In the genomic region with DNA sequence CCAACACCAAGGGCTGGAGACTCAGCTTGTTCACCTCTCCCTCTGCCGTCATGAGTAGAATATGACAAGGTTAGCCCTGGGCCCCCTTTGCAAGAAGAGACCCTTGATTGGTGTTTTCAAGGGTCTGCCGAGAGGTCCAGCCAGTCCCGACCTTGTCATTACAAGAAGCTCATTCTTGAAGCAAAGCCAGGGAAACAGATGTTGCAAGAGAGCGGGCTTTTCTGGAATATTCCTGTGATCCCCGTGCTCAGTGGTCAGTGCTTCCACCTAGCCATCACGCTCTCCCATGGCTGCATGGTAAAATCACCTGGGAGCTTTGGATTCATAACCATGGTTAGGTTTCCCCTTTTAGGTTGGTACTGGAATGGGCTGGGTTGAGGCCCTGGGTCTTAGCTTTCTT, we compare ENCODE assay signal across 16 mouse cellular contexts.
DNase-seq lines count a peak whose midpoint lies in the region; TF ChIP-seq lines count a peak whose summit lies in the region.
"Had no signal": no experiment of that assay in that cellular context is flagged by ENCODE, and none has a peak within 500 bp of the region (broad histone marks: within the 10 kb centered on the region; RNA-seq: fewer than 3 reads in every experiment).

No protein-coding gene starts in this region.

- H3K4me1 ChIP-seq in cerebellum, adult 2 months (ENCODE audit: control insufficient read depth, insufficient read depth, low read length): peaks cover 23% of the 10 kb centered on the region
- H3K4me1 ChIP-seq in heart, embryonic 10.5 days: peaks cover 20% of the 10 kb centered on the region

- H3K27me3 ChIP-seq in cerebellum, adult 2 months (ENCODE audit: control insufficient read depth, insufficient read depth, low read length): no peaks in the 10 kb centered on the region
- no peaks in the 10 kb centered on the region for H3K27me3 ChIP-seq in heart, embryonic 10.5 days (ENCODE audit: insufficient read depth, poor library complexity, severe bottlenecking)
- H3K27me3 ChIP-seq: forebrain, embryonic 13.5 days; heart, embryonic 12.5 days; heart, embryonic 15.5 days; hindbrain, embryonic 13.5 days; intestine, embryonic 15.5 days had no signal

- peak overlapping the region; percentile 92 for H3K27ac ChIP-seq in cerebellum, adult 2 months (ENCODE audit: insufficient read depth, low read length)
- no peak overlapping the region for H3K27ac ChIP-seq in heart, embryonic 10.5 days
- H3K27ac ChIP-seq in layer of hippocampus, adult 2 months: 0 out of 2 replicates have a peak overlapping the region, but pooled peaks have one; percentile 78
- H3K27ac ChIP-seq: forebrain, embryonic 10.5 days; forebrain, embryonic 13.5 days; hindbrain, embryonic 10.5 days; hindbrain, embryonic 13.5 days; intestine, embryonic 15.5 days had no signal

- H3K4me3 ChIP-seq in cerebellum, adult 2 months (replicated peaks; ENCODE audit: insufficient read depth, low read depth, low read length): no peak overlapping the region
- H3K4me3 ChIP-seq in heart, embryonic 10.5 days: no peak overlapping the region
- no peak overlapping the region for H3K4me3 ChIP-seq in layer of hippocampus, adult 2 months
- H3K4me3 ChIP-seq: forebrain, embryonic 10.5 days; forebrain, embryonic 13.5 days; heart, embryonic 12.5 days; heart, embryonic 15.5 days; hindbrain, embryonic 10.5 days; hindbrain, embryonic 13.5 days; intestine, embryonic 15.5 days had no signal

- H3K9me3 ChIP-seq in heart, embryonic 10.5 days: no peaks in the 10 kb centered on the region
- H3K9me3 ChIP-seq: forebrain, embryonic 10.5 days; forebrain, embryonic 13.5 days; heart, embryonic 12.5 days; heart, embryonic 15.5 days; hindbrain, embryonic 13.5 days; intestine, embryonic 15.5 days had no signal

- DNase-seq in adrenal gland, adult 2 months: peak; percentile 68
- DNase-seq in adrenal gland, postnatal 4 days (ENCODE audit: low spot score in 2 of 2): no peak
- no peak for DNase-seq in cerebellum, adult 2 months
- DNase-seq in cerebellum, postnatal 10 days: no peak
- DNase-seq in heart, adult 11 months: peak; percentile 86
- DNase-seq in heart, embryonic 10.5 days (ENCODE audit: low spot score): no peak
- no peak for DNase-seq in layer of hippocampus, adult 2 months (ENCODE audit: low spot score in 2 of 2)
- no peak for DNase-seq in layer of hippocampus, adult 8-10 months (ENCODE audit: low spot score in 2 of 2)
- DNase-seq: cerebellum, adult 9-11 months had no signal

- H3K36me3 ChIP-seq in heart, embryonic 10.5 days: peaks cover 5% of the 10 kb centered on the region; the same call in 1 of the 2 replicates
- H3K36me3 ChIP-seq: forebrain, embryonic 10.5 days; heart, embryonic 15.5 days; hindbrain, embryonic 10.5 days; hindbrain, embryonic 13.5 days; intestine, embryonic 15.5 days had no signal

- no peak for TF ChIP-seq POLR2A in cerebellum, adult 2 months (IDR thresholded peaks at IDR 0.05; ENCODE audit: borderline replicate concordance, insufficient read depth, low read length)

- WGBS in cerebellum, adult 2 months: 66% methylated on average over 6 of the region's 6 CpGs
- 86% methylated on average over 6 of the region's 6 CpGs for WGBS in heart, embryonic 10.5 days

- no peak for TF ChIP-seq CTCF in cerebellum, adult 2 months (IDR thresholded peaks at IDR 0.05; ENCODE audit: borderline replicate concordance, insufficient read depth, low read depth, low read length)
- no peak for TF ChIP-seq CTCF in layer of hippocampus, adult 2 months (conservative IDR thresholded peaks at IDR 0.05)

Comparison
In these comparisons a context has a peak if more than half of its experiments do, and no peak if none do; other contexts are left out.
1. DNase-seq: peak in adrenal gland, adult 2 months (single experiment) and heart, adult 11 months (single experiment); none in adrenal gland, postnatal 4 days (0 of 2), cerebellum, adult 2 months (0 of 2), cerebellum, postnatal 10 days (0 of 2), heart, embryonic 10.5 days (single experiment), layer of hippocampus, adult 2 months (0 of 2) and layer of hippocampus, adult 8-10 months (0 of 2).